Mouse (Mus musculus) brain, embryonic 14.5 days (tissue): Measurements from ENCODE around the gene G6pc. TPM values are rescaled to one million over a fixed set of nuclear protein-coding genes. Genes with fewer than 3 reads are reported as not detected.

Experiments
- DNase-seq: peaks from one replicate; pipeline ENCODE4 v3.0.0-alpha.2; 2011; ENCODE audit warnings: low read depth
- CTCF ChIP-seq: fragments of 200-500 bp; IDR thresholded peaks from 2 replicates; pipeline ENCODE4 v1.5.1; 2012; ENCODE audit warnings: inconsistent platforms, mild to moderate bottlenecking, moderate library complexity, borderline replicate concordance; ENCODE audit not compliant: insufficient read depth, insufficient read length; ENCODE audit errors: extremely low read depth
- POLR2A ChIP-seq: fragments of 200-500 bp; IDR thresholded peaks from 2 replicates; pipeline ENCODE4 v1.6.1; 2012; ENCODE audit warnings: mild to moderate bottlenecking, inconsistent platforms, borderline replicate concordance; ENCODE audit not compliant: poor library complexity, insufficient read depth, insufficient read length, severe bottlenecking; ENCODE audit errors: extremely low read depth
- polyA plus RNA-seq: library from polyadenylated mRNA; depleted of rRNA; stranded (reverse); fragments of >200 nt; gene quantifications from 2 replicates; pipeline ENCODE4 v1.2.3, GENCODE M21; 2012; rRNA removed

G6pc gene
- polyA plus RNA-seq, 1 experiment, result not detected

- DNase-seq, result no peak
- TF ChIP-seq POLR2A, result no peak
- TF ChIP-seq CTCF, result no peak
These were observed 52.8 kb downstream of the G6pc start for GRCm38 (mm10) chr11:101420148-101420547.

GRCm38 (mm10) chr11:101424105-101424851, 56.9 kb downstream of the G6pc start, which contains the start of gene Gm27029:
Gm27029 (minus strand) TSS chr11:101424796.
- DNase-seq, result peak; percentile 11
- TF ChIP-seq CTCF (no peak), POLR2A (no peak)

GRCm38 (mm10) chr11:101424925-101425813, 57.8 kb downstream of the G6pc start, which contains the start of the genes Rundc1 and Ptges3l:
Rundc1 (plus strand) TSS chr11:101425085.
Ptges3l (minus strand) TSS chr11:101425333.
- peak; percentile 98 for DNase-seq
- no peak for TF ChIP-seq CTCF
- 0 out of 2 replicates have a peak, but pooled peaks have one; percentile 16 for TF ChIP-seq POLR2A

- no peak for DNase-seq
- TF ChIP-seq CTCF (no peak), POLR2A (no peak)
These were observed 58.8 kb downstream of the G6pc start for GRCm38 (mm10) chr11:101426165-101426564.

Other genes starting within 250 kb of the G6pc start
- gene Retreg3, start 247.7 kb upstream of the G6pc start, polyA plus RNA-seq, result 79.0 and 82.7 TPM in 2 replicates
- gene Tubg1, start 247.6 kb upstream of the G6pc start, polyA plus RNA-seq, result 15.5 and 35.5 TPM in 2 replicates
- gene Tubg2, start 211.7 kb upstream of the G6pc start, polyA plus RNA-seq, result 25.3 and 30.7 TPM in 2 replicates
- 2.7 and 6.9 TPM in 2 replicates for gene Cntnap1, start 197.0 kb upstream of the G6pc start, polyA plus RNA-seq
- 9.5 and 12.0 TPM in 2 replicates for gene Plekhh3, start 196.2 kb upstream of the G6pc start, polyA plus RNA-seq
- gene Ccr10, start 192.1 kb upstream of the G6pc start, polyA plus RNA-seq, result 0.19 and 0.20 TPM in 2 replicates
- 27.2 and 29.3 TPM in 2 replicates for gene Ezh1, start 141.1 kb upstream of the G6pc start, polyA plus RNA-seq
- gene Ramp2, start 121.5 kb upstream of the G6pc start, polyA plus RNA-seq, result 67.7 and 79.6 TPM in 2 replicates
- 55.2 and 69.3 TPM in 2 replicates for gene Vps25, start 113.9 kb upstream of the G6pc start, polyA plus RNA-seq
- gene Wnk4, start 107.0 kb upstream of the G6pc start, polyA plus RNA-seq, result 4.0 and 5.3 TPM in 2 replicates
- 0.53 and 0.79 TPM in 2 replicates for gene Cntd1, start 88.5 kb upstream of the G6pc start, polyA plus RNA-seq
- 158 and 159 TPM in 2 replicates for gene Coa3, start 88.4 kb upstream of the G6pc start, polyA plus RNA-seq
- 102 and 107 TPM in 2 replicates for gene Becn1, start 65.3 kb upstream of the G6pc start, polyA plus RNA-seq
- 126 and 149 TPM in 2 replicates for gene Psme3, start 51.3 kb upstream of the G6pc start, polyA plus RNA-seq
- 10.1 and 11.5 TPM in 2 replicates for gene Aoc2, start 42.5 kb upstream of the G6pc start, polyA plus RNA-seq
- gene Aoc3, start 37.0 kb upstream of the G6pc start, polyA plus RNA-seq, result 0.30 and 0.49 TPM in 2 replicates
- gene Aarsd1, start 50.1 kb downstream of the G6pc start, polyA plus RNA-seq, result 51.3 and 53.6 TPM in 2 replicates
- 3.6 and 3.9 TPM in 2 replicates for gene Gm27029, start 57.2 kb downstream of the G6pc start, polyA plus RNA-seq
- 29.9 and 31.2 TPM in 2 replicates for gene Rundc1, start 57.5 kb downstream of the G6pc start, polyA plus RNA-seq
- gene Ptges3l, start 57.8 kb downstream of the G6pc start, polyA plus RNA-seq, result 1.9 and 2.6 TPM in 2 replicates
- gene Rpl27, start 74.7 kb downstream of the G6pc start, polyA plus RNA-seq, result 836 and 1,059 TPM in 2 replicates
- gene Ifi35, start 80.8 kb downstream of the G6pc start, polyA plus RNA-seq, result 2.6 and 3.2 TPM in 2 replicates
- gene Rnd2, start 97.4 kb downstream of the G6pc start, polyA plus RNA-seq, result 139 and 205 TPM in 2 replicates
- 169 and 204 TPM in 2 replicates for gene Vat1, start 98.7 kb downstream of the G6pc start, polyA plus RNA-seq
- 4.1 and 5.5 TPM in 2 replicates for gene Brca1, start 184.4 kb downstream of the G6pc start, polyA plus RNA-seq
- 118 and 119 TPM in 2 replicates for gene Nbr1, start 184.6 kb downstream of the G6pc start, polyA plus RNA-seq
- 3.6 and 5.3 TPM in 2 replicates for gene Tmem106a, start 214.7 kb downstream of the G6pc start, polyA plus RNA-seq
- gene Gm11634, start 231.7 kb downstream of the G6pc start, polyA plus RNA-seq, result not detected in 2 replicates